Mouse (Mus musculus) myocyte (in vitro differentiated cells): ENCODE results near the gene Cbl. TPM values are rescaled to one million over a fixed set of nuclear protein-coding genes. Genes with fewer than 3 reads are reported as not detected.

Experiments
- H3K27me3 ChIP-seq: one replicate; pipeline ENCODE4 v1.6.1; 2011; ENCODE audit not compliant: control insufficient read depth, insufficient read depth, insufficient read length
- H3K36me3 ChIP-seq: one replicate; pipeline ENCODE4 v1.6.1; 2011; ENCODE audit not compliant: control insufficient read depth, insufficient read depth
- H3K4me2 ChIP-seq: one replicate; pipeline ENCODE4 v1.6.1; 2011; ENCODE audit warnings: low read depth, control low read depth
- H3K4me3 ChIP-seq: one replicate; pipeline ENCODE4 v1.5.1; 2011; ENCODE audit warnings: mild to moderate bottlenecking, control low read depth, moderate library complexity
- H3K79me2 ChIP-seq: one replicate; pipeline ENCODE4 v1.6.1; 2011; ENCODE audit not compliant: control insufficient read depth, insufficient read depth
- H3ac ChIP-seq: one replicate; pipeline ENCODE4 v1.6.1; 2011; ENCODE audit not compliant: control insufficient read depth, insufficient read length
- CEBPB ChIP-seq: IDR thresholded peaks from 2 replicates; pipeline ENCODE4 v1.6.1; 2011; ENCODE audit warnings: mild to moderate bottlenecking, moderate library complexity; ENCODE audit not compliant: poor library complexity, insufficient read depth, severe bottlenecking
- E2F4 ChIP-seq: IDR thresholded peaks from one replicate; pipeline ENCODE4 v1.6.1; 2011; ENCODE audit warnings: mild to moderate bottlenecking, control low read depth, moderate library complexity; ENCODE audit not compliant: insufficient read depth
- MAX ChIP-seq: IDR thresholded peaks from one replicate; pipeline ENCODE4 v1.6.1; 2011; ENCODE audit warnings: low read depth, mild to moderate bottlenecking, control low read depth
- MYOD1 ChIP-seq, 3 experiments: IDR thresholded peaks; one replicate each; pipeline ENCODE4 v1.6.1; 2011; ENCODE audit warnings: control low read depth in 2 of 3, low read depth in 2 of 3, mild to moderate bottlenecking in 2 of 3, moderate library complexity in 1 of 3; ENCODE audit not compliant: insufficient read length in 2 of 3, control insufficient read depth in 1 of 3
- MYOG ChIP-seq, 3 experiments: IDR thresholded peaks; one replicate each; pipeline ENCODE4 v1.6.1; 2011; ENCODE audit warnings: control low read depth in 2 of 3, low read depth in 2 of 3, mild to moderate bottlenecking in 2 of 3; ENCODE audit not compliant: insufficient read length in 2 of 3, control insufficient read depth in 1 of 3, insufficient read depth in 1 of 3
- POLR2A ChIP-seq: IDR thresholded peaks from one replicate; pipeline ENCODE4 v1.6.1; 2011; ENCODE audit warnings: low read depth, mild to moderate bottlenecking, control low read depth, moderate library complexity; ENCODE audit not compliant: insufficient read length
- POLR2AphosphoS2 ChIP-seq: IDR thresholded peaks from one replicate; pipeline ENCODE4 v1.6.1; 2011; ENCODE audit warnings: low read depth, control low read depth; ENCODE audit not compliant: insufficient read length
- REST ChIP-seq: IDR thresholded peaks from one replicate; pipeline ENCODE4 v1.6.1; 2011; ENCODE audit warnings: mild to moderate bottlenecking, control low read depth, moderate library complexity; ENCODE audit not compliant: insufficient read depth, insufficient read length
- SRF ChIP-seq: IDR thresholded peaks from one replicate; pipeline ENCODE4 v1.6.1; 2011; ENCODE audit warnings: low read depth; ENCODE audit not compliant: control insufficient read depth, insufficient read length
- TCF12 ChIP-seq: IDR thresholded peaks from one replicate; pipeline ENCODE4 v1.6.1; 2011; ENCODE audit warnings: mild to moderate bottlenecking, control low read depth; ENCODE audit not compliant: poor library complexity, insufficient read depth, severe bottlenecking
- TCF3 ChIP-seq: IDR thresholded peaks from one replicate; pipeline ENCODE4 v1.6.1; 2011; ENCODE audit warnings: low read depth, control low read depth; ENCODE audit not compliant: insufficient read length
- USF1 ChIP-seq: IDR thresholded peaks from one replicate; pipeline ENCODE4 v1.6.1; 2011; ENCODE audit warnings: low read depth, mild to moderate bottlenecking, control low read depth, moderate library complexity
- polyA plus RNA-seq: library from polyadenylated mRNA; unstranded; fragments of >200 nt; fragmentation: generic; extraction: Trizol; gene quantifications from one replicate; pipeline ENCODE4 v1.2.1, GENCODE M21; 2012; ENCODE audit warnings: missing spikeins

Cbl gene
- 4.5 TPM for polyA plus RNA-seq

DNA sequence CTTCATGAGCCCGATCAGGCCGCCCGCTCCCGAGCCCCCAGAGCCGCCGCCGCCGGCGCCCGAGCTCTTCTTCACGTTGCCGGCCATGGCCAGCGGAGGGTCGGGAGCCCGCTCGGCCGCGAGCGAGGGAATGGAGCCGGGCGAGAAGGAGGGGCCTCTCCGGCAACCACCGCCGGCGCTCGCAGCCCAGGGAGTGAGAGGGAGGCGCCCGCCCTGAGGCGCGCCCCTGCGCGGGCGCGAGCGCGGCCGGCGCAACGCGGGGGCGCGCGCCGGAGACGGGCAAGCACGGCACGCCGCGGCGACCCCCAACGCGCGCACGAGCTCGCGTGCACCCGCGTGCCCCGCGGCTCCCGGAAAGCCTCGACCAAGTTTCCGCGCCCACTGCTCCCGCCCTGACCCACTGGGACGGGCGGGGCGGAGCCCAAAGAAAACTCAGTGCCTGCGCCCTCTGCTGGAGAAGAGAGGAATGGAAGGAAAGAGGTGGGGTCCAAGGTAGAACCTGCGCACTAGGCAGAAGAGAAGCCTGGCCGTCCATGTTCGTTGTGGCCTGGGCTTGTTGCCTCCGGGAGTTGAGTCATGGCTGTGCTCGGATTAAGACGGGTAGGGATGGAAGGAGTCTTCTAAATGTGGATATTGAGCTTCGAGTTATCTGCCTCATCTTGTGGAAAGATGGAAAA, at the start of gene Cbl:
Gene Cbl (minus strand): TSS at position 248 of the 677 bp plus-strand sequence.
- Histone ChIP-seq H3K4me2 (peak within 1 kb of the TSS; percentile 79), H3K4me3 (peak within 1 kb of the TSS; percentile 67), H3K27me3 (no peaks in the 10 kb centered on the region), H3K36me3 (no peaks in the 10 kb centered on the region), H3K79me2 (peaks cover 40% of the 10 kb centered on the region), H3ac (peak within 1 kb of the TSS; percentile 58)
- peak; percentile 32 for TF ChIP-seq POLR2AphosphoS2
- TF ChIP-seq MAX, result no peak
- TF ChIP-seq MYOG (IDR thresholded peaks at IDR 0.05; ENCODE audit: control insufficient read depth in 1 of 3, insufficient read depth in 1 of 3, insufficient read length in 2 of 3, low read depth in 2 of 3), result peak in 1 of 3 experiments; percentile 2
- no peak for TF ChIP-seq TCF3
- peak; percentile 66 for TF ChIP-seq POLR2A
- peak; percentile 41 for TF ChIP-seq E2F4

DNA sequence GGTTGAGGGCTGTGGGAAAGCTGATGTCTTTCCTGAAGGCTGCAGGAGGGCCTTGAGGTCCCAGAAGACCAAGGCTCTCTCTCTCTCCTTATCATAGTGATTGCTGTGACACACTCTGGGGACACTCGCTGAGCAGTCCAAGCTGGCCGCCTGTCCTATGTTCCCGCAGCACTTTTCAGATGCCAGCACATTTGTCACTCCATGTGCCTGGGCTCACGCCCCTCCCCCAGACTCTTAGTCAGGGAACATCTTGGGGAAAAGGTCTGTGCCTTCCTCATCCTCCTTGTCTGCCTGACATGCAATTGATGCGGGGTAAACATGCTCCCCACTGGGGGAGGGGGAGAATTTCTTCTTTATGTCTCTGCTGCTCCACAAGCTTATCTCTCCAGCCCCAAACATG, 49.3 kb upstream of the Cbl start:
- Histone ChIP-seq H3K4me3 (no peak overlapping the region), H3K4me2 (no peak overlapping the region), H3K36me3 (no peaks in the 10 kb centered on the region), H3ac (no peak overlapping the region), H3K27me3 (no peaks in the 10 kb centered on the region), H3K79me2 (no peaks in the 10 kb centered on the region)
- TF ChIP-seq REST, result no peak
- TF ChIP-seq MYOG (IDR thresholded peaks at IDR 0.05; ENCODE audit: control insufficient read depth in 1 of 3, insufficient read depth in 1 of 3, insufficient read length in 2 of 3, low read depth in 2 of 3), result no peak
- TF ChIP-seq POLR2A, result no peak
- no peak for TF ChIP-seq MYOD1 (IDR thresholded peaks at IDR 0.05; ENCODE audit: control insufficient read depth in 1 of 3, insufficient read length in 2 of 3, low read depth in 2 of 3)
- no peak for TF ChIP-seq TCF12
- TF ChIP-seq MAX, result no peak
- no peak for TF ChIP-seq SRF
- TF ChIP-seq USF1, result no peak
- no peak for TF ChIP-seq E2F4
- TF ChIP-seq POLR2AphosphoS2, result no peak
- no peak for TF ChIP-seq TCF3
- TF ChIP-seq CEBPB, result no peak

DNA sequence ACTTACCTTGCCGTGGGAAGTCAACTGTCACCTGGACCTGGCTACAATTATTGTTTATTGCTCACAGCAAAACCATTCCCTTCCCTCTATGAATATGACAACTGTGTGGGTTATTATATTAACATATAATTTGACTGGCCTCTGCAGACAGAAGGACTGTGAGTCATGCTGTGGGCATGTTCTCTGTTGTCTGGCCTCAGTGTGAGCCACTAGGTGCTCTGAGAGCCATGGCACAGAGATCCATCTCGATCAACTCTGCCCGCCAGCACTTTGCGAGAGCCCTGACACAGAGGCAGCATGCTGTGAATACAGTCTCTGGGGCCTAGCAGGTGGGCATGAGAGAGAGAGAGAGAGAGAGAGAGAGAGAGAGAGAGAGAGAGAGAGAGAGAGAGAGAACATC, 36.1 kb upstream of the Cbl start:
- H3K79me2 ChIP-seq, result no peaks in the 10 kb centered on the region
- H3K27me3 ChIP-seq, result peaks cover 3% of the 10 kb centered on the region
- H3K36me3 ChIP-seq, result no peaks in the 10 kb centered on the region
- H3K4me3 ChIP-seq, result no peak overlapping the region
- H3ac ChIP-seq, result no peak overlapping the region
- TF ChIP-seq E2F4 (no peak), MYOG (IDR thresholded peaks at IDR 0.05; ENCODE audit: control insufficient read depth in 1 of 3, insufficient read depth in 1 of 3, insufficient read length in 2 of 3, low read depth in 2 of 3) (no peak), TCF12 (no peak), CEBPB (no peak)
- no peak overlapping the region for H3K4me2 ChIP-seq

DNA sequence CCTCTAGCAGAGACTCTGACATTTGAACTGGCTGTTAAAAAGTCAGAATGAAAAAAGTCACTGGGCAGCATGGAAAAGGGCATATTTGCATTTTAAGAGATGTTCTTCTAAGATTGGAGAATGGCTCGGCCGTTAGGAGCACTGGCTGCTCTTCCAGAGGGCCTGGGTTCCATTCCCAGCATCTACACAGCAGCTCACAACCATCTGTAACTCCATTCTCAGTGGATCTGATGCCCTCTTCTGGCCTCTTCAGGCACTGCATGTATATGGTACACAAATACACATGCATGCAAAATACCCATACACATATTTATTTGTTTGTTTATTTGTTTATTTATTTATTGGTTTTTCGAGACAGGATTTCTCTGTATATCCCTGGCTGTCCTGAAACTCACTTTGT, 35.2 kb upstream of the Cbl start:
- Histone ChIP-seq H3ac (no peak overlapping the region), H3K4me3 (no peak overlapping the region), H3K27me3 (no peaks in the 10 kb centered on the region), H3K79me2 (no peaks in the 10 kb centered on the region), H3K4me2 (no peak overlapping the region), H3K36me3 (no peaks in the 10 kb centered on the region)
- TF ChIP-seq TCF12, result no peak
- no peak for TF ChIP-seq CEBPB
- TF ChIP-seq TCF3, result no peak
- no peak for TF ChIP-seq REST
- TF ChIP-seq MYOD1 (IDR thresholded peaks at IDR 0.05; ENCODE audit: control insufficient read depth in 1 of 3, insufficient read length in 2 of 3, low read depth in 2 of 3), result no peak
- TF ChIP-seq MYOG (IDR thresholded peaks at IDR 0.05; ENCODE audit: control insufficient read depth in 1 of 3, insufficient read depth in 1 of 3, insufficient read length in 2 of 3, low read depth in 2 of 3), result no peak

DNA sequence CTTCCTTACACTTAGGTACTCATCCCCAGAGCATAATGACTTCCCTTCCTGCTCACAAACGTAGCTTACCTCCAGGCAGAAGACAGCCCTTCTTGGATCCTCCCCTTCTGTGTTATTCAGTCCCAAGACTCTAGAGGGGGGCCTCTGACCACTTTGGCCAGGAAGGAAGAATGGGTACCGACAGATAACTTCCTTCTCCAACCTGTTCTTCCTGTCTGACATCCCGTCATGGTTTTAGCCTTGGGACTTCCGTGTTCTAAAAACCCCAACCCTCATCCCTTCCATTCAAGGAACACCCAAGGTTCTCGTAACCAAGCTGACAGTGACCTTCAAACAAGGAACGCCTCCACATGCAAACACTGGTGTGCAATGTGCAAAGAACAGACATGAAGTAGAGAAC, 34.6 kb upstream of the Cbl start, which contains the start of gene Nlrx1:
Gene Nlrx1 (minus strand): TSS at position 168 of the 400 bp plus-strand sequence.
- TF ChIP-seq REST (no peak), POLR2A (no peak), USF1 (no peak), TCF3 (no peak), SRF (no peak), MAX (no peak), MYOG (IDR thresholded peaks at IDR 0.05; ENCODE audit: control insufficient read depth in 1 of 3, insufficient read depth in 1 of 3, insufficient read length in 2 of 3, low read depth in 2 of 3) (no peak), E2F4 (no peak), POLR2AphosphoS2 (no peak), TCF12 (no peak), CEBPB (no peak), MYOD1 (IDR thresholded peaks at IDR 0.05; ENCODE audit: control insufficient read depth in 1 of 3, insufficient read length in 2 of 3, low read depth in 2 of 3) (no peak)
- Histone ChIP-seq H3K4me3 (peak within 1 kb of the TSS; percentile 20), H3K36me3 (no peaks in the 10 kb centered on the region), H3ac (peak within 1 kb of the TSS; percentile 93), H3K27me3 (no peaks in the 10 kb centered on the region), H3K79me2 (no peaks in the 10 kb centered on the region), H3K4me2 (peak within 1 kb of the TSS; percentile 66)
